Mouse (Mus musculus) T-cell, adult 2 months (primary cell): ENCODE measurements around the gene Tgfbr3l.
"Not testable (repeated sequence)": the region's sequence is repeated elsewhere in the genome, so short reads cannot be mapped to it uniquely, and the experiment has no call there.

Experiments
- DNase-seq: peaks from one replicate; pipeline ENCODE4 v3.0.0; 2022; ENCODE audit warnings: low spot score

Gene Tgfbr3l

DNA sequence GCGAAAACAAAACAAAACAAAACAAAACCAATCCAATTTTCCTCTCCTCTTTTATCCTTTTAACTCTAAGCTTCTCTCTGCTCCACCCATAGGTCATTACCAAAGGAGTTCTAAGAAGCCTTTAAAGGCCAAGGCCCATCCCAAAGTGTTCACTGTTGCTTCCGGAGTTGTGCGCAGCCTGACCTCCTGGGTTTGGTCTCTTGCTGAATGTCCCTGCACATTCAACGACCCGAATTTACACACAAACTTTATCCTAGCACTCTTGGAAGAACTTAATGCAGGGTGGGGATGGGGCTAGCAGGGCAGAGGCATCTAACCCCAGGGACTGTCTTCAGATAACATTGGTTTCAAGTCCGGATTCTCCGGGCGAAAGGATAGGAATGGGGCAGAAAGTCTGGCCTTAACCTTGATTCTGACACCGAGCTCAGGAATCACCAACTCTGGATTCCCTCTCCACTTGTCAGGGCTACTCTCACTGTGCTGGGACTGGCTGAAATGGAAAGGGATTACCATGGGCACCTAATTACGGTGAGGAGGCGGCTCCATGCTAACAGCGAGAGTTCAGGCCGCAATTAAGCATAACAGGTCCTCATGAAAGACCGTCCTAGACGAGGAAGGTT, 10.1 kb upstream of the Tgfbr3l start:
- DNase-seq: no peak

DNA sequence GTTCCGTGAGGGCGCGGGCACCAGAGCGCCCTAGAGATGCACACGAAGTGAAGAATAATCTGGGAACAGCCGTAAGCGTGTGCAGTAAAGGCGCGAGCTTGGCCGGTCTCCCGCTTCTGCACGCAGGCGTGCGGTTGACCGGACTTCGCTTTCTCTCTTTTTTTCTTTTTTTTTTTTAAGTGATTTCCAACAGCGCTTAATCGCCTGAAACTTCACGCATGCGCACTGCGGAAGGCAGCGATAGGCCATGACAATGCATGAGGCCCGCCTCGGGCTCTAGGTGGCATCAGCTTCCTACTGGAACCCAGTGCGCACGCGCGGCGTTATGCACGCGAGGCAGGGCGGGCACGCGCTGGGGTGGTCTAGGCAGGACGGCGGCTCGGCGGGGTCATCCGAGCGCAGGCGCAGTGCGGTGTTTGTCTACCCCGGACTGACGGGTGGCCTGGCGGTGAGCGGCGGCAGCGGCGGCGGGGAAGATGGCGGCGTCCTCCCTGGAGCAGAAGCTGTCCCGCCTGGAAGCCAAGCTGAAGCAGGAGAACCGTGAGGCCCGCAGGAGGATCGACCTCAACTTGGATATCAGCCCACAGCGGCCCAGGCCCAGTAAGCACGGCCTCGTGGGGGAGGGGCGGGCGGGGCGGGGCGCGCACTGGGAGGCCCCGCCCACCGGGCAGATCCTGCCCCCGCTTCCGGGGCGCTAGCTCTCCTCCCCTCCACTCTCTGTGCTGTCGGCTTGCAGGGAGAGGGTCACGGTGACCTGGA, 9.4 kb upstream of the Tgfbr3l start, which contains the start of the genes Map2k7 and Gm49320:
Map2k7 (plus strand) TSS at position 307 of the 759 bp plus-strand sequence.
Gm49320 (plus strand) TSS at position 432 of the 759 bp plus-strand sequence.
- DNase-seq: peak; percentile 100

DNA sequence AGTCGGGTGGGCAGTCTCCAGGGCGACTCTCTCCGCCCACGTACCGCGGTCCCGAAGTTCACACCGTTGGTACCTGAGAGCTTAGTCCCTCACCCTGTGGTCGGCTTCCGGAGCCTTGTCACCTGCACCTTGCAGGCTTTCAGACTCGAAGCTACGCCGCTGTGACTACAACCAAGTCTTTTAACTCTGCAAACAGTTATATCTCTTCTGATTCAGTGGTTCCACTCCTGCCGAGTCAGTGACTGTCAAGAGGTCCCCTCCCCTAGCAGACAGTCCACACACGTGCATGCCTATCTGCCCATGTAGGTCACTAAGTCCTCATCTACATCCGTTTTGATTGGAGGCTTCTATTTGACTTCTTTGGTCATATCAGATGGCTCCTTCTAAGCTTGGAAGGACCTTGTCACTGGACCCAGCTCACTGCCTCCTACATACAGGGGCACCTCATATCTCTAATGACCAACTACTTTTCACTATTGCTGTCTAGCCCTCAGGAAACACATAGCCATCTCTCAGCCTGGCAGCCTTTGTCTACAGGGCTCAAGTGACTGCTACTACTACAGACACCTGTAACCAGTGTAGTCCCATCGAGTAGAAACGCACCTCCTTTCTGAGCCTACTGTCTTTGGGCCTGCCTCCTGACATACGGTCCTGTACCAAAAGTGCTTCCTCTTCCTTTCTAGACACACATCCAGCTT, 8.7 kb upstream of the Tgfbr3l start:
- no peak for DNase-seq

DNA sequence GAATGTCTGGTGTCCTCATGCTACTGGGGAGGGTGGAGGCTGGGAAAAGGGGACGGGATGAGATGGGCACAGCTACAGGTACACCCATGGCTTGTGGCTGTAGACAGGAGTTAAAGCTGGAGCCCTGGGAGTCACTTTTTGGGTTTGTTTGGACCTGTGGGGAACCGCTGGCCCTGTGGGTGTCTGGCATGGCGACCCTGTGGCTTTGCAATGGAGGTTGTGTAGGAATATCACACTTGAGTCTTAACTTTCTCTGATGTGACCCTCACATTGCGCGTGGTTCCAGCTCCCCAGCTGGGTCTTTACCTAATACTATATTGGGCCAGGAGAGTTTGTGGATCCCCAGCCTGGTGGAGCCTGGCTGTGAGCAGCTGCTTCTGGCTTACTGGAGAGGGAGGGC, 3.0 kb upstream of the Tgfbr3l start:
- DNase-seq: no peak

DNA sequence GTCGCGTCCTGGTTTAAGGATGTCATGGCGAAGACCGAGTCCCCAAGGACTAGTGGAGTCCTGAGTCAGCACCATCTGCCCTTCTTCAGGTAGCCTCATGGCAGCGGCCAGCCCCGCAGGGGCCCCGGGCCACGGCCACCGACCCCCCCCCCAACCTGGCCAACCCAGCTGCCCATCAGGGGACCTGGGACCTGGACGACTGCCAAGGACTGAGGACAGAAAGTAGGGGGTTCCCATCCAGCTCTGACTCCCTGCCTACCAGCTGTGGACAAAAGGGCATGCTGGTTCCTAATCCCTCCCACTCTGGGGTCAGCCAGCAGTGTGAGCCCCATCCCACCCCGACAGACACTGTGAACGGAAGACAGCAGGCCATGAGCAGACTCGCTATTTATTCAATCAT, 2.3 kb upstream of the Tgfbr3l start:
- DNase-seq: no peak

DNA sequence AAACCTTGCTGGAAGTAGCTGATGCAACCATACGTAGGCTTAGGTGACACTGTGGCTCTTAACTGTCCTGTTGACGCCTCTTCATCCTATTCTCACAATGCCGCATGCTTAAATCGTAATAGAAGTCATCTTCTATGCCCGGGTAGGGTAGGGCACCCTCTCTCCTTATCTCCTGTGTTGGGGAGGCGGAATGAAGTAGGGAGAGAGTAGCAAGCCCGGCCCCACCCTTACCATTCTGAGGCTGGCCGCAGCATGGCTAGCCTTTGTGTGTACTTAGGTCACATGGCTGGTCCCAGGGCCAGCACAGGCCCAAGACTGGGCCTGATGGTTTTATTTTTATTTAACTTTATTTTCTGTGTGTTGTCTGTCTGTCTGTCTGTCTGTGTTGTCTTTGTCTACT, 773 bp upstream of the Tgfbr3l start:
- no peak for DNase-seq

DNA sequence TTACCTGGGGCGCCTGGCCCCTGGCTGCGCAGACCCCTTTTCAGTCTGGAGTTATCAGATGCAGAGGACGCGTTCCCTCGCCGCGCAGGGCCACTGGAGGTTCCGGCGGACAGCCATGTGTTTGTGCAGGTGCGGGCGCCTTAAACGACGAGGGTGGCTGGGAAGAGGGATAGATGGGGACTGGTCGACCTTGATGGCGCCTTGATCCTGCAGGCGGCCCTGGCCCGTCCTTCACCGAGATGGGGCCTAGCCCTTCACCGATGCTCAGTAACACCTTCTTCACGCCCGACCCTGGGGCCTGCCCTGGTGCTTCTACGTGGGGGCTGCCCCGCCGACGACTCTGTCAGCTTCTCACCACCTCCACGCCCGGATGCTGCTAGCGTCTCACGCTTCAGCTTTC, 1.2 kb downstream of the Tgfbr3l start:
- no peak for DNase-seq

DNA sequence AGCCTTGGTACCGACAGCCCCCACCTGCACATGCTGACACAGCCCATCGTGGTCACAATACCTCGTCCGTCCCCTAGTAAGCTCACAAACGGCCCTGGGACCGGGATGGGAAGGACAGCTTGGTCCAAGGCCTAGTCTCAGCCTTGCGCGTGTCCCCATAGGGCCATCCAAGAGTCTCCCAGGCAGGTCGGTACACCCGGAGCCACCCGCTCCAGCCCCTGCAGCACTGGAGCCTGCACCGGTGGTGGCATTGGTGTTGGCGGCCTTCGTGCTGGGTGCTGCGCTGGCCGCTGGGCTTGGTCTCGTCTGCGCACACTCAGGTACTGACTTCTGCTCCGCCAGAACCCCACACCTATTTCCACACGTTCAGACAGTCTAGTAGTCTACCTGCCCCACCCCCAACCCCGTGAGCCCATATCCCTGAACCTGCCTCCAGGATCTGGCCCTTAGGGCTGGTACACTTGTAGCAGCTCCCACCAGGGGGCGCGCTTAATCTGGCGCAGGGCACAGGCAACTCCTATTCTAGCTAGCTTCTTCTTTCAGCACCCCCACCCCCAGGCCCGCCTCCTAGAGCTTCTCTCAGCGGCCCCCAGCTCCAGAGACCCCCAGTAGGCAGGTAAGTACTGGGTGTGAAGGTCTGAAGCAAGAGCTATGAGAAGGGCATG, 2.4 kb downstream of the Tgfbr3l start:
- peak; percentile 84 for DNase-seq

DNA sequence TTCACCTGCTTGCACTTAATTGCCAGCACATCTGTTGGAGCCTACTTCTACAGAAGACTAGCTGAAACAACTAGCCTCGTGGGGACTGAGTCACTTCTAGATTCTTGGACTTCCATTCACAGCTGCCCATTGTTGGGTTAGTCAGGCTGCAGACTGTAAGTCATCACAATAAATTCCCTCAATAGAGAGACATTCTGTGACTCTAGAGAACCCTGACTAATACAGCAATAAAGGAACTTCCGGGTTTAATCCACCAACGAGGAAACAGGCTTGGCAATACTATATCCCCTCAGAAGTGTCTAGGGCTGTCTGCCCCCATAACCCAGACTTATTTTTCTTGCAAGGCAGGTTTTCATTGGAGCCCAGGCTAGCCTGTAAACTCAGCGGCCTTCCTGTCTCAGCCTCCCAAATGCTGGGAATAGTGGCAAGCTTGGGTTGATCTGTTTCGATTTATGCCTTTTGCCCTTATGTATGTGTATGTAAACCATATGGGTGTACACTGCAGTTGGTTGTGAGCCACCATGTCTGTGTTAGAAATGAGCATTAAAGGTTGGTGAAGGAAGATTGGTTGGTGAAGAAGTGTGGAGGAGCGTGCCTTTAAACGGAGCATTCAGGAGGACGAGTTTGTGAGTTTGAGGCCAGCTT, 4.2 kb downstream of the Tgfbr3l start:
- DNase-seq: no peak

DNA sequence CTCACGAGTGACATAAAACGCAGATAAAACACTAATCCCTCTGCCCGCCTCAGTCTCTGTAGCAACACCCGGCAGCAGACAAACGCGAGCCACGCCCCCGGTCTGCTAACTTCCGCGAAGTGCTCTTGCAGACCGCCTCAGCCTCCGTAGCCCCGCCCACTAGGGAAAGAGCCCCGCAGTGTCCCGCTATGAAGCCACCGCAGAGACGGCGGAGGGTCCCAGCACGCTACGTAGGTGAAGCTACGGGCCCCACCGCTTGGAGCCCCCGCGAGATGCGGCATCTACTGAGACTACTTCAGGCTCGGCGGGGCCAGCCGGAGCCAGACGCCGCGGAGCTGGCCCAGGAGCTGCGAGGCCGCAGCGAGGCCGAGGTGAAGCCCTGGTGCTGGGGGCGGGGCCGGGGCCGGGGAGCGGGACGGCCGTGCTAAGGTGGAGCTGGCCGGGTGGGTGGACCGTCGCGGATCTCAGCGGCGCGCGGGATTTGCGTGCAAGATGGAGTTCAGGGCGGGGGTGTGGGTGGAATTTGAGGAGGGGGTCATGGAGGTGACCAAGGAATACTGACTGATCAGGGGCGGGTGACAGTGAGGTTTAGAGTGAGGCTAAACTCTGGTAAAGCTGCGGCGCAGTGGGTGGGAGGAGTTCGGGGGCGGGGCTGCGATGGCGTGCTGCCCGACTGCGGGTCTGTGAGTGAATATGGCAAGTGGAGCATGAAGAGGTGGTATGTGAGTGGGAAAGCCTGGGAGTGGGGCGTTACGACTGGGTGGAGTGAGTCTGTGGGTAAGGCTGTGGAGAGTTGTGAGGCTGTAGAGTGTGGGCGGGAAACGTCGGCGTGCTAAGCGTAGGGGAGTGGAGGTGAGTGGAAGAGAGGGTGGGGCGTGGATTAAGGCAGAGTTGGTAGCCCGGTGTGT, 5.2 kb downstream of the Tgfbr3l start, which contains the start of gene Snapc2:
Snapc2 (plus strand) TSS at position 147 of the 908 bp plus-strand sequence.
- DNase-seq: peak; percentile 93

DNA sequence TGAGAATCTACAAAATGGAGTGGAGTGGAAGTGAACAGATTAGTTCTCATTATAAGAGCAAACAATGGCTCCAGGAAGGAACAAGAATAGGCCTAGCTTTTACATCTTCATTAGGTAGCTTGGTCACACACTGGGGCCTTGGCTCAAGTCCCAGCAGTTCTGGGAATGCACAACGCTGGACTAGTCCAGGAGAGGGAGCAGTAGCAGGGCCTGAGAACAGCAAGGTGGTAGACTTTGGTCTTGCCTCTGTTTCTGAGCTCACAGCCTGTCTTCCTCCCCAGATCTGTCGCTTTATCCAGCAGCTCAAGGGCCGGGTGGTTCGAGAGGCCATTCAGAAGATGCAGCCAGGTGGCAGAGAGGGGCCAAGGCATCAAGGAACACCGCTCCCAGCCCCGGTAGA, 6.0 kb downstream of the Tgfbr3l start:
- DNase-seq: no peak

DNA sequence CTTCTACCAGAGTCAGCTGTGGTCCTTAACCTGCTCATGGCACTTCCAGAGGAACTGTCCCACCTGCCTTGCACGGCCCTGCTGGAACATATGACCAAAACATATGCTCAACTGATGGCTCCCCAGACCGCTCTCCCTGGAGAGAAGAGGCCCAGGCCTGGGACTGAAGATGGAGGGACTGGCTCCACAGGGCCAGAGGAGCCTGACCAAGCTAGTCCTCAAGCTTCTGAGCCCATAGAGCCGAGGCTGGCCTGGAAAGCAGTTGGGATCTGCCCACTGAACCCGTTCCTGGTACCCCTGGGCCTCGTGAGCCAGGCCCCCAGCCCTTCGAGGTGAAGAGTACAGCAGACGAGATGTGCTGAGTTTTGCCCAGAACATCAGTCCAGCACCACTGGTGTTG, 7.5 kb downstream of the Tgfbr3l start:
- DNase-seq: not testable (repeated sequence)

DNA sequence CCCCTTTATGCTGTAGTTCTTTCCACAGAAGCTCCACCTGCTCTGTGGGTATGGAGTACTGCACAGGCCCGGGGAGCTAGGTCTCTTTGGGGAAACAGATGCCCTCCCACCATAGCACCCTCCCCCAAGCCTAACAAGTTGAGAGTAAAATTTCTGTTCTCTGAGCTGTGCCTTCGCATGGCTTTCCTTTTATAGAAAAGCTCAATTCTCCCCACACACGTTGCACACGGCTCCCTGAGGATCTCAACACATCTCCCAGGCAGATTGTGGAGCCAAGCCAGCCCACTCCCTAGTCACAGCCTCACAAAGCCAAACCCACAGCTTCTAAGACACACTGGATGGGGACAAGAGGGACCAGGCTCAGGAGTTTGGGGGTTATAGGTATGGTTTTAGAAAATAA, 8.9 kb downstream of the Tgfbr3l start:
- DNase-seq: no peak

DNA sequence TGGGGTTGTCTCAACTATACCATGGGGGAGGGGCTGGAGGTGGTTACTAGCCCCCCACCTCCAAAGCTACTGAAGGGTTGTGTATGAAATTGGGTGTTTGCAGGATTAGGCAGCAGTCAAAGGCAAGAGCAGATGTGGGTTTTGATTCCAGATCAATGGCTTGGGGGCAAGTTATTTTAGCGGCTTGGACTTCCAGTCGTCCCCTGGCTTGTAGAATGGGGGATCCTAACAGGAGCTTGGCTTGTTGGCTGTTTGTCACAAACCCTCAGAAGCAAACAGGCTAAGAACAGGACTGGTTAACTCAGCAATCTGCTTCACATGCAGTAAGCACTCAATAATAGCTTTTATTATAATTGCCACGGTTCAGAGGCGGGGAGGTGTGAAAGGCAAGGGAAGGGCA, 9.3 kb downstream of the Tgfbr3l start:
- DNase-seq: no peak

DNA sequence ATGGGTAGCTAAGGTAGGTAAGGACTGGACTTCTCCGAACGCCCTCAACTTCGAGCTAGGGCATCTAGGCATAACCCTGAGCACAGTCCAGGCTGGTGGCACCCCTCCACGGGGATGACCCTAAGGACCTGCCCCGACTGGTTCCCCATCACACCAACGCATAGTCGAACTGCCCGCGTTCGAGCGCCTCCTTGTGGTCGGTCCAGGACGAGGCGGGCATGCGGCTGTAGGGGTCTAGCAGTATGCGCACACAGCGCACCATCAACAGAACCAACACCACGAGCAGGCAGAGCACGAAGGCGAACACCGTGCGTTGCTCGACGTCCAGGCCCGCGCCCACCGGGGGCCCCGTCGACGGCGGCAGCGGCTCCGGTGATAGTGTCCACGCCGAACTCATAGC, 10.2 kb downstream of the Tgfbr3l start:
- peak; percentile 77 for DNase-seq

DNA sequence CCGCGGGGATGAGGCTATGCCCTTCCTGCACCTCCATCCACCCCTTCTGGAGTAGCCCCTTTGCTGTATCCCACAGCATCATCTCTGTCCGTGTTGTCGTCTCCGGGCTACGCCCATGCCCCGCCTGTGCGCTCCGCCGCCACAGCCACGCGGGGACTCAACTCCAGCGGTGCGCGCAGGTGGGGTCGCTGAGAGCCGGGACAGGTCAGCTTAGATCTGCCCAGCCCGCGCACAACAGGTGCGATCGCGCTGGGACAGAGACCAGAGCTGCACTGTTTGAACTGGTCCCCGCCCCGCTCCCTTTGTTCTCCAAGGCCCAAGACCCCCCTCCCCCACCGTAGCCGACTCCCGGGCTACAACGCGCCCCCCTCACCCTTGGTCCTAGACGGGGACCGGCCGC, 10.7 kb downstream of the Tgfbr3l start:
- peak; percentile 25 for DNase-seq

DNA sequence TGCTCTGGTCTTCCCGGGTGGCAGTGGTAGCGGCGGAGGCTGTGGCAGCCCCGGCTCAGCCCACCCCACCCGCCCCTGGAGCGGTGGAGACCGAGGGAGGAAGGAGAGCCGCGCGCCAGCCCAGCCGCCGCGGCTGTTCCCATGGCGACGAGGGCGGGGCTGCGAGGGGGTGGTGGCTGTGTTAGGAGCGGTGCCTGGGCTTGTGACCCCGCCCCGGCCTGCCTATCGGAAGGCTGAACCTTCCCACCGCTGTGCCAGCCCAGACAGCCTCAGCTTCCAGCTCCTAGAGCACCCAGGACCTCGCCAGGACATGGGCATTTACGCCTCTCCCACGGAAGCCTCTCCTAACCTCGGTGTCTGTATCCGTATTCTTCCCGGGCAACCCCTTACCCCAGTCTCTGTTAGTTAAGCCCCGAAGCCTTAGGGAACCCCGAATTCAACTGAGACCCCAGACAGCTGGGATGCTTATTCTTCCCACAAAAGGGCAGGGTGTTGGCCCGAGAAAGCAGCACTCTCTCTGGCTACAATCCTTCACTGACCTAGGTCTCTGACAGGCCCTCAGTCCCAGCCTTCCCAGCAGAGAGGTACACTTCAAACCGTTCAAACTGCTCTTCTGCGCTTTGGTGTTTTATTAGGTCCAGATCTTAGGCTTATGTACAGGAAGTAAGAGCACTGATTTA, 11.3 kb downstream of the Tgfbr3l start, which contains the start of gene Ctxn1:
Ctxn1 (minus strand) TSS at position 150 of the 680 bp plus-strand sequence.
- peak; percentile 91 for DNase-seq

DNA sequence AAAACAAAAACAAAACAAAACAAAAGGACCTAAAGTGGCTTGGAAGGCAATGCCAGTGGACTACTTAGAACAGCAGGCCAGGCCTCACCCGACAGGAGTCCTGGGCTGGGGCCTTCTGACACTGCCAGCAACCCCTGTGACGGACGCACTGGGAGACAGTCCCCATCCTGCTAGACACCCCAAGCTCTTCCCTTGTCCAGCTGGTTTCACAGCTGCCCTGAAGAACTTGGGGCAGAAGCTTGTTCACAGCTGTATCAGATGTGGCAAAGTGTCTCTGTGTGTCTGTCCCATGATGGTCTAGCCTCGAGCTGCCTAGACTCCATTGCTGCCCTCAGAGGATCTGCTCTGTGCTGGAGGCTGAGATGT, 11.8 kb downstream of the Tgfbr3l start:
- no peak for DNase-seq

DNA sequence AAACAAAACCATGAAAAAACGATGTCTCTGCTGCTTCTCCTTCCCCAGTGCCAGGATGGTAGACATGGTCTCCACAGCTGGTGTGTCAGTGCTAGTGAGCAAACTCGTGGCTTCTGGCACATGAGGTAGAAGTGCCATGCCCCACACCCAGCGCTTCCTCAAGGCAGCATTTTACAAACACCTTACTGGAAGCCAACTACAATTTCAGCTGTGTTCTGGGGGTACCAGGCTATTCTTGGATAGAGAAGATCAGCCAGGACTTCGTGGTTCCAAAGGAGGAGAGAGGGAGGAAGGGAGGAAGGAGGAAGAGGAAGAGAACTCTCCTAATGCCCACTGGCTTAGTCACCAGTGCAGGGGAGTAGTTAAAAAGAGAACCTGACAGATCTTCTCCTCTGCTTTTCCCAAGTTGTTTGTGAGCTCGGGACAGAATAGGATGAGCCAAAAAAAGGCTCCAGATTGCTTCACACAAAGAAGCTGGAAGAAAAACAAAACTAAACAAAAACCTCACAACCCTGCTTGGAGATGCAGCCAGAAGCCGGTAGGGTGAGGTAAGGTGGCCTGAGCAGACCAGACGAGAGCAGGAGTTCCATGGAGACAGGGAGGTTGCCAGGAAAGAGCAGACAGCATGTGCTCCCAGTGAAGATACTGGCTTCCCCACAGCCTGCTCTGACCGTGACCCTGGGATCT, 15.2 kb downstream of the Tgfbr3l start:
- no peak for DNase-seq
